Mouse (Mus musculus) liver, embryonic 14 days (tissue): ENCODE results near the gene Myo6. TPM values are rescaled to one million over a fixed set of nuclear protein-coding genes. Genes with fewer than 3 reads are reported as not detected.

ENCODE experiments used
- polyA plus RNA-seq: library from polyadenylated mRNA; depleted of rRNA; stranded (reverse); fragments of >200 nt; gene quantifications from 2 replicates; pipeline ENCODE4 v1.2.3, GENCODE M21; 2012; rRNA removed

The Myo6 gene
- 2.1 TPM in 2 replicates for polyA plus RNA-seq

GRCm38 (mm10) chr9:80164611-80165474 lies at the start of gene Myo6:
TSS of gene Myo6 (plus strand) at chr9:80165031.

Other genes with a start within 250 kb of the Myo6 start
- 0.37 and 0.40 TPM in 2 replicates for gene Filip1, start 152.2 kb upstream of the Myo6 start, polyA plus RNA-seq
- gene Senp6, start 98.1 kb upstream of the Myo6 start, polyA plus RNA-seq = 18.7 and 20.0 TPM in 2 replicates